12 mouse cellular contexts compared by ENCODE assay signal in the genomic region with DNA sequence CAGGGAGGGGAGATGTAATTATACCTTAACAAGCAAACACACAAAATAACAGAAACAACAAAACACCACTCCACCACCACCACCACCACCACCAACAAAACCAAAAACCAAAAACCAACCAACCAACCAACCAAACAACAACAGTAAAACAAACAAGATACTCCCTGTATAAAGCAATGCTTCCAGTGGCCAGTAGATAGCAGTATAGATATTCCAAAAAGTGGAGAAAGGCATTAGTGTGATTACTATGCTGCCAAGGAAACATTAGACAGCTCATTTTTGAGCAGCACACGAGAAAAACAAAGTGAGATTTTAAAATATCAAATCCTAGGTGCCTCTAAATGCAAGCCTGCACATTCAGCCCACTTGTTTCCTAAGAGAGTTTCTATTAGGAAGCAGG. TPM values are rescaled to one million over a fixed set of nuclear protein-coding genes. Genes with fewer than 3 reads are reported as not detected.
DNase-seq lines count a peak whose midpoint lies in the region; ATAC-seq lines count a peak whose summit lies in the region.
"Had no signal": no experiment of that assay in that cellular context is flagged by ENCODE, and none has a peak within 500 bp of the region (broad histone marks: within the 10 kb centered on the region; RNA-seq: fewer than 3 reads in every experiment).

No protein-coding gene starts in this region.

- H3K27ac ChIP-seq in hindbrain, embryonic 16.5 days (ENCODE audit: low read depth, low read length) = no peak overlapping the region
- no peak overlapping the region for H3K27ac ChIP-seq in hindbrain, embryonic 11.5 days (ENCODE audit: low read depth, low read length)
- H3K27ac ChIP-seq: heart, embryonic 10.5 days; limb, embryonic 15.5 days had no signal

- H3K4me1 ChIP-seq in hindbrain, embryonic 16.5 days (ENCODE audit: control insufficient read depth, insufficient read depth, low read depth, low read length) = no peaks in the 10 kb centered on the region
- H3K4me1 ChIP-seq in hindbrain, embryonic 11.5 days (replicated peaks; ENCODE audit: control insufficient read depth, insufficient read depth, low read length) = no peaks in the 10 kb centered on the region
- H3K4me1 ChIP-seq: heart, embryonic 10.5 days; limb, embryonic 15.5 days had no signal

- ATAC-seq in hindbrain, embryonic 16.5 days = peak; percentile 80; the same call in 1 of the 2 replicates
- ATAC-seq in hindbrain, embryonic 11.5 days (ENCODE audit: low FRiP score) = no peak
- no peak for ATAC-seq in megakaryocyte, adult 5-6 weeks (ENCODE audit: poor library complexity, severe bottlenecking)

- H3K4me2 ChIP-seq in hindbrain, embryonic 16.5 days (ENCODE audit: low read length) = no peak overlapping the region
- H3K4me2 ChIP-seq in hindbrain, embryonic 11.5 days (replicated peaks; ENCODE audit: low read depth, low read length) = no peak overlapping the region
- H3K4me2 ChIP-seq: limb, embryonic 15.5 days had no signal

- no peaks in the 10 kb centered on the region for H3K36me3 ChIP-seq in hindbrain, embryonic 16.5 days (ENCODE audit: control insufficient read depth, insufficient read depth, low read length)
- H3K36me3 ChIP-seq in hindbrain, embryonic 11.5 days (ENCODE audit: control insufficient read depth, insufficient read depth, low read length) = no peaks in the 10 kb centered on the region
- H3K36me3 ChIP-seq: heart, embryonic 10.5 days; limb, embryonic 15.5 days had no signal

- no peak overlapping the region for H3K4me3 ChIP-seq in hindbrain, embryonic 16.5 days (ENCODE audit: low read length)
- H3K4me3 ChIP-seq in hindbrain, embryonic 11.5 days (ENCODE audit: low read depth, low read length) = no peak overlapping the region
- H3K4me3 ChIP-seq: heart, embryonic 10.5 days; limb, embryonic 15.5 days had no signal

- H3K9me3 ChIP-seq in hindbrain, embryonic 16.5 days (ENCODE audit: control insufficient read depth, low read length) = no peaks in the 10 kb centered on the region
- H3K9me3 ChIP-seq in hindbrain, embryonic 11.5 days (ENCODE audit: control insufficient read depth, low read length) = no peaks in the 10 kb centered on the region
- H3K9me3 ChIP-seq: heart, embryonic 10.5 days; limb, embryonic 15.5 days had no signal

- 3% methylated on average over 1 of the region's 1 CpGs for WGBS in hindbrain, embryonic 16.5 days
- WGBS in hindbrain, embryonic 11.5 days = 18% methylated on average over 1 of the region's 1 CpGs

- no peak overlapping the region for H3K9ac ChIP-seq in hindbrain, embryonic 16.5 days (ENCODE audit: low read depth, low read length)
- no peak overlapping the region for H3K9ac ChIP-seq in hindbrain, embryonic 11.5 days (ENCODE audit: low read depth, low read length)
- H3K9ac ChIP-seq: limb, embryonic 15.5 days had no signal

- H3K27me3 ChIP-seq in hindbrain, embryonic 16.5 days (replicated peaks; ENCODE audit: control insufficient read depth, insufficient read depth, low read length) = no peaks in the 10 kb centered on the region
- H3K27me3 ChIP-seq in hindbrain, embryonic 11.5 days (ENCODE audit: control insufficient read depth, insufficient read depth, low read length) = no peaks in the 10 kb centered on the region
- H3K27me3 ChIP-seq: limb, embryonic 15.5 days had no signal

- peak; percentile 5 to 30 for DNase-seq in cerebellum, postnatal 10 days
- DNase-seq in cerebellum, adult 11-12 months = no peak
- DNase-seq in hindbrain, embryonic 11.5 days (ENCODE audit: low spot score) = no peak
- DNase-seq in lung, postnatal 36 days = peak; percentile 3
- DNase-seq in lung, postnatal 10 days = no peak
- DNase-seq in retina, postnatal 1 day = peak; percentile 19
- DNase-seq: thymus, adult 2 months had no signal

RNA-seq across cellular contexts. Expression of gene Nxph2, which starts 6.2 kb away (rescaled TPM):
- 5.6 TPM in 2 replicates for polyA plus RNA-seq in hindbrain, embryonic 16.5 days (2015; fragmentation: Nextera tagmentation; extraction: Ambion mirVana)
- polyA plus RNA-seq in hindbrain, embryonic 11.5 days (2014; fragmentation: Nextera tagmentation; extraction: Ambion mirVana) = 0.18 and 1.6 TPM in 2 replicates
- not detected in 2 replicates for total RNA-seq in megakaryocyte, adult 5-6 weeks (2015)
- total RNA-seq in megakaryocyte, adult 5-6 weeks (2017) = not detected in 2 replicates
- polyA plus RNA-seq: limb, embryonic 15.5 days; spleen, adult 2 months; thymus, adult 2 months had no signal

Comparison
In these comparisons a context has a peak if more than half of its experiments do, and no peak if none do; other contexts are left out.
1. DNase-seq: peak in cerebellum, postnatal 10 days (2 of 2), lung, postnatal 36 days (single experiment) and retina, postnatal 1 day (single experiment); none in cerebellum, adult 11-12 months (single experiment), hindbrain, embryonic 11.5 days (single experiment) and lung, postnatal 10 days (single experiment).